Mouse (Mus musculus): ENCODE data around the gene Ahdc1.

The Ahdc1 gene

DNA sequence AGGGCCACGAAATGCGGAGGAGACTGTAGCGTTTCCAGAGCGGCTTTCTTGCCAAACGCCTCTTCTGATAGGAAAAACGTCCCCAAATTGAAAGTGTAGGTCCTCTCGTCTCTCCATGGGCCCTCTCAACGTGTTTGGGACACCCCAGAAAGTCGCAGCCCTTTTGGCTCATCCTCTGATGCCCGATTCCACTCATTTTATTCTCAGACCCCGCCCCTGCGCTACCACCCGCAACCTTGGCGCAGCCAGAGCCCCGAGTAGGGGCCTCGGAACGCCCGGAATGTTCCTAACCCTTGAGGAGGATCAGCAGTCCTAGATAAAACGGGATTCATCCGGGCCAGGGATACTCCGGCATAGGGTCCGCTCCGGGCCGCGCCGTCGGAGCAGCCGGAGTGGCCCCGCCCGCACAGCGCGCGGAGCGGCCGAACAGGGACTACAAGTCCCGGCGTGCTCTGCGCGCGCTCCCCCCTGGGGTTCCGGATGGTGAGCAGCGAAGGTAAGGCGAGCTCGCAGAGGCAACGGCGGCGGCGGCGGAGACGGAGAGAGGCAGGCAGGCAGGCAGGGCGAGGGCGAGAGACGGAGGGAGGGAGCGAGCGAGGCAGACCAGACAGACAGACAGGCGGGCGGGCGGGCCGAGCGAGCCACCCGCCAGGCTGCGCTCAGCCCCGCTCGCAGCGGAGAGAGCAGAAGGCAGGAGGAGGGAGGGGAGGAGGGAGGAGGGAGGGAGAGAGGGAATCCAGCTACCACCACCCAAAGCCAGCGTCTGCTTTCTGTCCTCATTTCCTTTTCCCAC is at the start of gene Ahdc1:
Ahdc1 (plus strand) TSS at position 233 of the 793 bp plus-strand sequence.
- DNase-seq (ENCODE audit: low spot score in 2 of 2), result peak; percentile 89 to 95

GRCm38 (mm10) chr4:132961866-132962265 is 49.2 kb upstream of the Ahdc1 start:
- DNase-seq (ENCODE audit: low spot score in 2 of 2), result no peak

- no peak for DNase-seq (ENCODE audit: low spot score in 2 of 2)
Observed at GRCm38 (mm10) chr4:132962628-132963027, 48.4 kb upstream of the Ahdc1 start.

DNA sequence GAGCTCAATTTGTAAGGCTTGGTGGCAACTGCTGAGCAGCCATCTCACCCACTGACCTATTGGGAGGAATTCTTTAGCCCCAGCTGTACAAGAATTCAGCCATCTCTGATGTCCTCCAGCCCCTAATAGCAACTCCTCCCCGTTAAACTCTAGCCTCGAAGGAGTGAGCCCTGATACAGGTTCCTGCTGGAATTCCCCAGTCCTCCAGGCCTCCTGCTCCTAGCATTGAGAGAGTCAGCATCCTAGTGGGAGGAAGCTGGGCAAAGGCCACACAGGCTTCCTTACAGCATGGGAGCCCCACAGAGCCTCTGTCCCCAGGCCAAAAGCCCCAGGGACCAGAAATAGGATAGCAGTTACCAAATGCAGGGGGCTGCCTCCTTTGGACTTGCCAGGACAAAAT is 47.6 kb upstream of the Ahdc1 start:
- no peak for DNase-seq (ENCODE audit: low spot score in 2 of 2)

DNA sequence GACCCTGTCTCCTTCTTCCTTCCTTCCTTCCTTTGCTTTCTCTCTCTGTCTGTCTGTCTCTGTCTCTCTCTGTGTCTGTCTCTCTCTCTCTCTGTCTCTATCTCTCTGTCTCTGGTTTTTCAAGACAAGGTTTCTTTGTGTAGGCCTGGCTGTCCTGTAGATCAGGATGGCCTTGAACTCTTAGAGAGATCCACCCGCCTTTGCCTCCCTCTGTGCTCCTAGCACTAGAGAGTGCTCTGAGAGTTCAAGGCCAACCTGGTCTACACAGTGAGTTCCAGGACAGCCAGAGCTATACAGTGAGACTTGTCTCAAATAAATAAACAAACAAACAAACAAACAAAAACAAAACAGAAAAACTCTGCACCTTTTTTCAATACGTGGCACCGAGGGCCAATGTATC is 47.0 kb upstream of the Ahdc1 start:
- DNase-seq (ENCODE audit: low spot score in 2 of 2), result no peak

- DNase-seq (ENCODE audit: low spot score in 2 of 2), result no peak
Observed at GRCm38 (mm10) chr4:132964473-132964872, 46.6 kb upstream of the Ahdc1 start.

DNA sequence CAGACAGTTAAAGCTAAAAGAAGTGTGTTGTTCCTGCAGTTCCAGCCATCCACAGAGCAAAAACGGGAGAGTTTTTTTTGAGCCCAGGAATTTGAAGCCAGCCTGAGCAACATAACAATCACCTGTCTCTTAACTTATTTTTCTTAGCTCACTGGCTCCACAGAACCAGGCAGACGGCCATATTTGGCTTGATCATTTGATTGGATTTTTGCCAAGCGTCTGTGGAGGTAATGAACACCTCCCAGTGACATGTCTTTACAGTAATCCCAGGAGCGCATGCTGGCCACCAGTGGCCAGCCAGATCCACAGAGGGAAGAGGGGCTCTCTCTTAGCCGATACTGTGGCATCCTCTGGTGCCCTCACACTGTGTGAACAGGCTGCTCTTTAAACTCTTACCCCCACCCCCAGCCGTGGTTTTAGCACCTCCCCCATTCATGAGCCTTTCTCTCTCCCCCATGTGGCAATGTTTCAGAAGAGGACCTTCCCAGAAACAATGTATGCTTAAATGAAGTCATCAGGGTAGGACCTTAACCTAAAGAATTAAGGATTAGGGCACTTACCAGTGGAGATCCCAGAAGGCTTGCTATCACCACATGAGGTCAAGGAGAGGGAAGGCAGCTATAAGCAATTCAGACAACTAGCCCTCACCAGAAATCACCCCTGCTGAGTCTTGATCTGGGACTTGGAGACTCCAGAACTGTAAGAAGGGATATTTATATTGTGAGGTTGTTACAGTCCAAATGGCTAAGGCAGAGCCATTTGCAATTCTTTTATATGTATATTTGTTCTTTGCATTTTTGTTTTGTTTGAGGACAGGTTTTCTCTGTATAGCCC is 42.7 kb upstream of the Ahdc1 start:
- no peak for DNase-seq (ENCODE audit: low spot score in 2 of 2)

- no peak for DNase-seq (ENCODE audit: low spot score in 2 of 2)
Observed at GRCm38 (mm10) chr4:132971601-132972000, 39.5 kb upstream of the Ahdc1 start.

- no peak for DNase-seq (ENCODE audit: low spot score in 2 of 2)
Observed at GRCm38 (mm10) chr4:132972101-132972500, 39.0 kb upstream of the Ahdc1 start.

DNA sequence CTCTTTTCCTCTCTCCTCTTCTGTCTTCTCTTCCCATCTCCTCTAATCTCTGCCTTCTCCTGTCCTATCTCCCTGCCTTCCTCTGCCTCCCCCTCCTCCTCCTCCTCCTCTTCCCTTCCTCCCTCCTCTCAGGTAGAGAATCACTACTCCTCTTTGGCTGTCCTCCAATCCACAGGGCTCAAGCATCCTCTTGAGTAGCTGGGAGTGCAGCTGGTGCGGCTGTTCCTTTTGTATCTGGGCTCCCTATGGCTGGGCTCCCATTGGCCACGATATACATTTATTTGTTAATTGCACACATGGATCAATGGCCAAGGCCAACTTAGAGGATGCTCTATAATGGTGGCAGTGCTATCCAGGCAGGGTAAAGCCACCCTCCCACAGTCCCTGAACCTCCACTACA is 38.5 kb upstream of the Ahdc1 start:
- no peak for DNase-seq (ENCODE audit: low spot score in 2 of 2)

DNA sequence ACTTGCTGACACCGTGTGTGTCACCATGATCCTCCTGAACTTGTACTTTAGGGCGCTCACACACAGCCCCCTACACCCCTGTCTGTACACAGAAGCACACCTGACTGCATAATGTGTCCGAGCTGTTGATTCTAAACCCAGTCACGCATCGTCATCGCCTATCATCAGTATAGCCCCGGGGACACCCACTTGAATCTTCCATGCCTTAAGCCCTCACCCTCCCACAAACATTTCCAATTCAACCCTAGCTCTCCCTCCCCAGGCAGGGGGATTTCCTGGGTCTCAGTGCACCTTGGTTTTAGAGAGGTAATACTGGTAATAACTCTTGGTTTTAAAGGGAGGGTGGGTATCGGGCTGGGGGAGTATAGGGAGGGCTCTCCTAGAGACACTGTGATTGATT is 37.9 kb upstream of the Ahdc1 start:
- DNase-seq (ENCODE audit: low spot score in 2 of 2), result no peak

DNA sequence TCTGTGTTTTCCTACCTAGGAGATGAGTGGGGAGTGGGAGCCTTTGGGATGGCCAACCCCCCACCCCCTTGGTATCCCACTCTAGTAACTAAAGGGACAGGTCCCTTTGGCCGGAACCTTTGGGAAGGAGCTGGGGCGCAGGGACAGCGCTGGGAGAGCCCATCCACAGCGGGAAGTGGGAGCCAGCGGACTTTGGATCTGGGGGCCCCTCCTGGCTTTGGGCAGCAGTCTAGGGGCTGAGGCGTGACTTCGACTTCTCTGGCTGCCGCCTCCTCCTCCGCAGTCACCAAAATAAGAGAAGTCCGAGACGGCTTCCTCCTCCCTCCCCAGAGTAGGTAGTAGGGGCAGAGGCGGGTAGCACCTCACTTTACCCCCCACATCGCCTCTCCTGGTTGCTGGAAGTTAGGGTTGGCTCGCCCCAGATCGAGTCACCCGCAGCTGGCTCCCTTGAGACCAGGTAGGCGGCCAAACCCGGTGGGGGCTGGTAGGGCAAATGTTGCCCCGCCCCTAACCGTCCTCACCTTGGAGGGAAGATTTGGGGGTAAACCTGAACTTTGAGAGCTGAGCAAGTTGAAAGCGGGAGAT is 37.2 kb upstream of the Ahdc1 start, which contains the start of gene Fgr:
Fgr (plus strand) TSS at position 282 of the 585 bp plus-strand sequence.
- DNase-seq (ENCODE audit: low spot score in 2 of 2), result peak; percentile 61 to 78

GRCm38 (mm10) chr4:132974904-132975303 is 36.2 kb upstream of the Ahdc1 start:
- peak; percentile 42 to 71 for DNase-seq (ENCODE audit: low spot score in 2 of 2)

DNA sequence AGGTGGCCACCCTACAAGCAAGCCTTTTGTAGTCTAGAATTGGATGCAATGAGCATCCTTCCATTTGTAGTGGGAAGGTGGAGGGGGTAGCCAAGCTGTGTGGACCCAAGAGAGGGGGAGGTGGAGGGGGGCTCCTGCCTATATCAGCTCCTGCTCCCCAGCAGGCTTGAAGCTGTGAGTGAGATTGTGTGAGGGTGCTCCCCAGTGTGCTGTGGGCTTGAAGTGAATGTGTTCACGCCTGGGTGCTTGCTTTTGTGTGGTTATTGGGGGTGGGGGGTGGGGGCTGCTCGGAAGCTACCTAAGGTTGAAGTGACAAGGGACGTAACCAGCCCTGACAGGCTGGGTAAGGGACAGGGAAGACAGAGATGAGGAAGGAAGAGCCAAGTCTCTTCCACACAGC is 35.3 kb upstream of the Ahdc1 start:
- DNase-seq (ENCODE audit: low spot score in 2 of 2), result no peak

DNA sequence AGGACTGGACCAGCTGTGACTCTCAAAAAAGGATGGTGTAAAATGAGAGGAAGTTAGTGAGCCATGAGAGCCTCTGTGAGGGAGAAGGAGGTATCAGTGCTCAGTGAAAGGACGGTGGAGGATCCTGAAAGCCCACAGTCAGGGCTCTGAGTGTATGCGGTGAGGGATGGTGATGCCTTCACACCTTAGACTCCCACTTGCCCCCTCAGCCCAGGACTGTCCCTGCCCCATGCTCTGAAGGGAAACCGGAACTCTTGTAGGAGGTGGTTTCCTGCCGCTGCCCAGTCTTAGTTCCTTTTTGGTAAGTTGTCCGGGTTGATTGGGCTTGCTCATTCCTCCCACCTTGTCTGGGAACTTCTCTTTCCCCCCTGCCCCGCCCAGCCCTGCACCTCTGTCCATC is 34.3 kb upstream of the Ahdc1 start:
- DNase-seq (ENCODE audit: low spot score in 2 of 2), result peak in 1 of 2 experiments; percentile 76

DNA sequence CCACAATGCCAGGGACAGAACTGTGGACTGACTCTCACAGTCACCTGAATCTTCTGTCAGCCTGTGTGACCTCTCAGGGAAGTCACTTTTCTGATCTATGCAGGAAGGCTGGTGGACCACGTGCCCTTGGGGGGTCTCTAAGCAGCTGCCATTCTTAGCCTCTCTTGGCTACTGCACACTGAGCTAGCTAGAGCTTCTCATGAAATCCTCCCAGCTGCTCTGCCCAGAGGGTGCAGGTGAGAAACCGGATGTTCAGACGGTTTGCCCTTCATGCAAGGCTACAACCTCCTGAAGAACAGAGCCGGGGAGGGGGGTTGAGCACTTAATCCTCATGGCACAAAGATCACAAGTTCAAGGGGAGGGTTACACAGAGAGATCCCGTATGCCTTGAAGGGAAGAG is 33.5 kb upstream of the Ahdc1 start:
- no peak for DNase-seq (ENCODE audit: low spot score in 2 of 2)

DNA sequence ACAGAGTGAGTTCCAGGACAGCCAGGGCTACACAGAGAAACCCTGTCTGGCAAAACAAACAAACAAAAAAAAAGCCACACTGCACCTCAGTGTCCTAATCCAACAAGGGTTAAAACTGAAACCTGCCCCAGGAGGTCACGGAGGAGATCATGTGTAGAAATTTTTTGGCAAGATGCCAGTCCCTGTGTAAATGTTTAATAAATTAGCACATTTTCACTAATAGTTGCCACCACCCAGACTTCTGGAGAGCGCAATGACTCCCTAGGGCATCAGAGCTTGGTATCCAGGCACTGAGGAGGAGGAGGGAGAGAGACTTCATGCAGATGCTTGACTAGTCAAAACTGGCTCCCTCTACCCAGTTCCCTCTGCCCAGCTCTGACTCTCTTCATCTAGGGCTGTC is 31.9 kb upstream of the Ahdc1 start:
- DNase-seq (ENCODE audit: low spot score in 2 of 2), result no peak

- DNase-seq (ENCODE audit: low spot score in 2 of 2), result no peak
Observed at GRCm38 (mm10) chr4:132981621-132982020, 29.4 kb upstream of the Ahdc1 start.

- peak in 1 of 2 experiments; percentile 26 for DNase-seq (ENCODE audit: low spot score in 2 of 2)
Observed at GRCm38 (mm10) chr4:132982999-132983398, 28.1 kb upstream of the Ahdc1 start.

DNA sequence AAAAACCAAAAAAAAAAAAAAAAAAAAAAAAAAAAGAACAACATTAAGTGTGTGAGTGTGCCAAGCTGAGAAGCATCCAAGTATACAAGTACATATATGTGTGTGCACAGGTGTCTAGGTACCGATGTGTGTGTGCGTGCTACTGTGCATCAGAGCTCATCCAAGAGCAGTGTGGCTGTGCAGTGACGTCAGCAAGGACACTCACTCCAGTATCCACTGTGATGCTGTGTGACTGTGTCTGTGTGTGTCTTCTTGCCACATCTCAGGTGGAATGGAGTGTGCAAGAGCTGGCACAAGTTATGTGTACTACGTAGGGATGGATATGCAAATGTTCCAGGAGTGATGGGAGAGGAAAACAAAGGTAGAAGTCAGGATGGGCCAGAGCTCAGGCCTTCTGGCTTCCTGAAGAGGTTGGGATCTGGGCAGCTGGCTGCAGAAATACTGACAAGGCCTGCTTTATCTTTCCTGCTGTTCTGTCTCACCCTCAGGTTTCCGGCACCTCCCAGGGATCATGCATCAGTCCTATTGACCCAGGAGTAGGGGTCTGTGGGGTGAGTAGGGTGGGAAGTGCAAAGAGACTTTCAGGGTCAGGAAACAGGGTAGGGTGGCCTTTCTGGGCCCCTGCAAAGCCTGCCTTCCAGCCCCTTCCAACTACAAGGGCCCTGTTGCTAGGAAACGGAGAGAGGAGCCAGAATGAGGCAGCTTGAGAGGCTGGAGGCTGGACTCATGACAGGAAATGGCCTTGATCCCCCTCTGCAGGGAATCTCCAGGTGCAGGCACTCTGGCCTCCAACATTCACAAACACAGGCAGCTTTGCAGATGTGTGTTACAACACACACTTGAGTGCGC is 27.2 kb upstream of the Ahdc1 start:
- DNase-seq (ENCODE audit: low spot score in 2 of 2), result no peak

DNA sequence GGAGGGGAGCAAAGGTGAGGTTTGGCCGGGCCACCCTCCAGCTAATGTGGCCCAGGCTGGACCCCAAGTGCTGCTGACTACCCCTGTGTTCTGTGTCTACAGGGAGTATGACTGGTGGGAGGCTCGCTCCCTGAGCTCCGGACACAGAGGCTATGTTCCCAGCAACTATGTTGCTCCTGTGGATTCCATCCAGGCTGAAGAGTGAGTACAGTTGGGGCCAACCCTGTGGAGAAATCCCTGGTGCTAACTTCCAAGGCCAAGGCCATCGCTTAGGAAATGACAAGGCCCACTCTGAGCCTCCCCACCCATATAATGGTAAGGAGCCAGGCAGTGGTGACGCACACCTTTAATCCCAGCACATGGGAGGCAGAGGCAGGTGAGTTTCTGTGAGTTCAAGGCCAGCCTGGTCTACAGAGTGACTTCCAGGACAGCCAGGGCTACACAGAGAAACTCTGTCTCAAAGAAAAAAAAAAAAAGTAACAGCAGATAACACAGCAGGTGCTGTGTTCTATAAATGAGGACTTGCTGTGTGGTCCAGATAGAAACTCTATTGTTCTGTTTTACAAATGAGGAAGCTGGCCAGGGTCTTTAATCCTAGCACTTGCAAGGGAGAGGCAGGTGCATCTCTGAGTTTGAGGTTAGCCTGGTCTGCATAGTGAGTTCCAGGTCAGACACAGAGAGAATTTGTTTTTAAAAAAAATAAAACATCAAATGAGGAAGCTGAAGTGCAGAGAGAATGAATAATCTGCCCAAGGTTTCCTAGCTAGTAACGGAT is 22.3 kb upstream of the Ahdc1 start:
- no peak for DNase-seq (ENCODE audit: low spot score in 2 of 2)
